27 mouse cellular contexts compared by ENCODE assay signal in genomic region chr9:108750616-108751015, GRCm38 (mm10). TPM values are rescaled to one million over a fixed set of nuclear protein-coding genes. Genes with fewer than 3 reads are reported as not detected.
DNase-seq lines count a peak whose midpoint lies in the region; ATAC-seq lines count a peak whose summit lies in the region.
"Had no signal": no experiment of that assay in that cellular context is flagged by ENCODE, and none has a peak within 500 bp of the region (broad histone marks: within the 10 kb centered on the region; RNA-seq: fewer than 3 reads in every experiment).

No protein-coding gene starts in this region.

- H3K9ac ChIP-seq in kidney, embryonic 14.5 days (ENCODE audit: low read depth, low read length) = no peak overlapping the region
- H3K9ac ChIP-seq in liver, embryonic 12.5 days = no peak overlapping the region
- H3K9ac ChIP-seq: embryonic facial prominence, embryonic 12.5 days; embryonic facial prominence, embryonic 15.5 days; forebrain, postnatal 0 days; heart, embryonic 12.5 days; heart, embryonic 15.5 days; hindbrain, embryonic 14.5 days had no signal

- no peak overlapping the region for H3K4me3 ChIP-seq in kidney, embryonic 14.5 days (ENCODE audit: low read length)
- no peak overlapping the region for H3K4me3 ChIP-seq in liver, embryonic 12.5 days
- H3K4me3 ChIP-seq: embryonic facial prominence, embryonic 12.5 days; embryonic facial prominence, embryonic 15.5 days; gastrocnemius, adult 2 months; heart, embryonic 12.5 days; heart, embryonic 15.5 days had no signal

- no peaks in the 10 kb centered on the region for H3K27me3 ChIP-seq in kidney, embryonic 14.5 days (ENCODE audit: control insufficient read depth, insufficient read depth, low read length)
- H3K27me3 ChIP-seq in liver, embryonic 12.5 days (replicated peaks) = 0 out of 2 replicates have a peak, but pooled peaks cover 11% of the 10 kb centered on the region
- H3K27me3 ChIP-seq: embryonic facial prominence, embryonic 12.5 days; embryonic facial prominence, embryonic 15.5 days; heart, embryonic 12.5 days; heart, embryonic 15.5 days had no signal

- DNase-seq in embryo, embryonic 10 days (ENCODE audit: low spot score) = peak; percentile 13
- DNase-seq in embryo, embryonic 11 days = no peak
- peak; percentile 41 for DNase-seq in kidney, adult 18-20 months
- DNase-seq in kidney, postnatal 10 days = peak; percentile 35
- peak; percentile 62 to 72 for DNase-seq in kidney, postnatal 36 days
- DNase-seq in retina, postnatal 1 day = no peak
- DNase-seq: adrenal gland, adult 8-10 months; adrenal gland, postnatal 25 days; cerebellum, adult 11-12 months; cerebellum, adult 8-10 months; cerebellum, postnatal 10 days; cerebellum, postnatal 36 days; forebrain, postnatal 0 days; gastrocnemius, adult 2 months; gastrocnemius, postnatal 14 days; heart, adult 18-20 months; heart, postnatal 10 days; heart, postnatal 4 days had no signal

- no peaks in the 10 kb centered on the region for H3K4me1 ChIP-seq in kidney, embryonic 14.5 days (ENCODE audit: control insufficient read depth, insufficient read depth, low read length)
- H3K4me1 ChIP-seq in liver, embryonic 12.5 days = peaks cover 28% of the 10 kb centered on the region
- H3K4me1 ChIP-seq: embryonic facial prominence, embryonic 12.5 days; embryonic facial prominence, embryonic 15.5 days had no signal

- peaks cover 20% of the 10 kb centered on the region for H3K36me3 ChIP-seq in kidney, embryonic 14.5 days (ENCODE audit: control insufficient read depth, insufficient read depth, low read length)
- H3K36me3 ChIP-seq in liver, embryonic 12.5 days = peaks cover 23% of the 10 kb centered on the region

- no peaks in the 10 kb centered on the region for H3K9me3 ChIP-seq in kidney, embryonic 14.5 days (ENCODE audit: control insufficient read depth, low read length)
- H3K9me3 ChIP-seq in liver, embryonic 12.5 days (replicated peaks) = no peaks in the 10 kb centered on the region
- H3K9me3 ChIP-seq: embryonic facial prominence, embryonic 12.5 days; embryonic facial prominence, embryonic 15.5 days; heart, embryonic 12.5 days; heart, embryonic 15.5 days had no signal

- ATAC-seq in kidney, embryonic 14.5 days (ENCODE audit: low FRiP score, low TSS enrichment) = no peak
- ATAC-seq in liver, embryonic 12.5 days = no peak
- ATAC-seq: activated CD4-positive, CD25-positive, alpha-beta regulatory T cell, adult 4 months; forebrain, embryonic 14.5 days; forebrain, postnatal 0 days had no signal

- 85% methylated on average over 11 of the region's 11 CpGs for WGBS in kidney, embryonic 14.5 days
- WGBS in liver, embryonic 12.5 days (ENCODE audit: insufficient replicate concordance) = 83% methylated on average over 11 of the region's 11 CpGs

- no peak overlapping the region for H3K4me2 ChIP-seq in kidney, embryonic 14.5 days (replicated peaks; ENCODE audit: low read depth, low read length)
- H3K4me2 ChIP-seq in liver, embryonic 12.5 days = no peak overlapping the region
- H3K4me2 ChIP-seq: embryonic facial prominence, embryonic 12.5 days; embryonic facial prominence, embryonic 15.5 days; heart, embryonic 12.5 days; heart, embryonic 15.5 days; hindbrain, embryonic 14.5 days had no signal

- H3K27ac ChIP-seq in kidney, embryonic 14.5 days (ENCODE audit: low read depth, low read length) = no peak overlapping the region
- H3K27ac ChIP-seq in liver, embryonic 12.5 days = no peak overlapping the region
- H3K27ac ChIP-seq: embryonic facial prominence, embryonic 12.5 days; embryonic facial prominence, embryonic 15.5 days; gastrocnemius, adult 2 months; heart, embryonic 15.5 days; hindbrain, embryonic 14.5 days had no signal

RNA-seq across cellular contexts. Expression of gene Ip6k2, which starts 33.0 kb away (rescaled TPM):
- polyA plus RNA-seq in kidney, embryonic 14.5 days (2014; fragmentation: Nextera tagmentation; extraction: Ambion mirVana) = 125 and 134 TPM in 2 replicates
- polyA plus RNA-seq in liver, embryonic 12.5 days (2016; fragmentation: Nextera tagmentation; extraction: Ambion mirVana) = 15.7 and 20.3 TPM in 2 replicates

RNA-seq across cellular contexts. Expression of gene Nckipsd, which starts 57.6 kb away (rescaled TPM):
- polyA plus RNA-seq in kidney, embryonic 14.5 days (2014; fragmentation: Nextera tagmentation; extraction: Ambion mirVana) = 9.0 and 21.7 TPM in 2 replicates
- 5.6 and 9.1 TPM in 2 replicates for polyA plus RNA-seq in liver, embryonic 12.5 days (2016; fragmentation: Nextera tagmentation; extraction: Ambion mirVana)

Comparison
In these comparisons a context has a peak if more than half of its experiments do, and no peak if none do; other contexts are left out.
1. DNase-seq: peak in embryo, embryonic 10 days (single experiment), kidney, adult 18-20 months (single experiment), kidney, postnatal 10 days (single experiment) and kidney, postnatal 36 days (2 of 2); none in embryo, embryonic 11 days (single experiment) and retina, postnatal 1 day (single experiment).